Mouse (Mus musculus) CH12.LX (cell line): ENCODE results near the gene Krt20. TPM values are rescaled to one million over a fixed set of nuclear protein-coding genes. Genes with fewer than 3 reads are reported as not detected.

Experiments used
- DNase-seq: peaks from one replicate; pipeline ENCODE4 v3.0.0-alpha.2; 2013; ENCODE audit errors: extremely low read depth
- H3K27ac ChIP-seq: 2 replicates; pipeline ENCODE4 v1.5.1; 2012; ENCODE audit warnings: low read depth, mild to moderate bottlenecking, control low read depth, moderate library complexity; ENCODE audit not compliant: insufficient read depth
- H3K27me3 ChIP-seq: replicated peaks from 2 replicates; pipeline ENCODE3; 2012; ENCODE audit warnings: inconsistent platforms
- H3K36me3 ChIP-seq, 2 experiments: replicated peaks in 1 of 2; 2 replicates each; pipeline versions ENCODE3 to v1.6.1; 2012; ENCODE audit warnings: inconsistent platforms in 1 of 2, low read length in 1 of 2, mild to moderate bottlenecking in 1 of 2, mixed read lengths in 1 of 2, moderate library complexity in 1 of 2; ENCODE audit not compliant: control insufficient read depth in 1 of 2, insufficient read depth in 1 of 2
- H3K4me1 ChIP-seq, 2 experiments: 2 replicates each; pipeline ENCODE4 v1.6.1; 2012; ENCODE audit warnings: inconsistent platforms in 1 of 2, moderate library complexity in 1 of 2; ENCODE audit not compliant: insufficient read depth in 2 of 2, control insufficient read depth in 1 of 2
- H3K4me2 ChIP-seq: 2 replicates; pipeline ENCODE4 v1.6.1; 2012; ENCODE audit warnings: low read depth, mild to moderate bottlenecking, control low read depth; ENCODE audit not compliant: poor library complexity, insufficient read depth, severe bottlenecking
- H3K4me3 ChIP-seq, 3 experiments: fragments of 150-350 bp in 1 of 3; sonication (generic) in 1 of 3; replicated peaks in 1 of 3; 2 replicates each; pipeline versions ENCODE3 to v1.5.1; 2011 to 2012; ENCODE audit warnings: low read depth in 2 of 3, low read length in 2 of 3, mild to moderate bottlenecking in 2 of 3, moderate library complexity in 2 of 3, control low read depth in 1 of 3, improper control_type of control experiment in 1 of 3, inconsistent platforms in 1 of 3, mixed read lengths in 1 of 3; ENCODE audit not compliant: poor library complexity in 1 of 3
- H3K79me2 ChIP-seq: replicated peaks from 2 replicates; pipeline ENCODE4 v1.6.1; 2012; ENCODE audit warnings: mild to moderate bottlenecking, moderate library complexity; ENCODE audit not compliant: control insufficient read depth, poor library complexity, insufficient read depth, severe bottlenecking; ENCODE audit errors: extremely low read depth
- H3K9ac ChIP-seq: 2 replicates; pipeline ENCODE4 v1.6.1; 2012; ENCODE audit warnings: low read depth, mild to moderate bottlenecking, control low read depth, moderate library complexity; ENCODE audit not compliant: insufficient read depth
- H3K9me3 ChIP-seq: replicated peaks from 2 replicates; pipeline ENCODE3; 2012; ENCODE audit warnings: low read length, inconsistent platforms, mixed read lengths
- BHLHE40 ChIP-seq: IDR thresholded peaks from 2 replicates; pipeline ENCODE4 v1.6.1; 2011; ENCODE audit warnings: mild to moderate bottlenecking, low read depth, low read length, improper control_type of control experiment
- CHD2 ChIP-seq: IDR thresholded peaks from 2 replicates; pipeline ENCODE4 v1.6.1; 2011; ENCODE audit warnings: low read length, improper control_type of control experiment
- CTCF ChIP-seq, 2 experiments: IDR thresholded peaks in 1 of 2; conservative IDR thresholded peaks in 1 of 2; 2 replicates each; pipeline ENCODE4 v1.5.1; 2011 to 2012; ENCODE audit warnings: low read depth in 2 of 2, low read length in 2 of 2, improper control_type of control experiment in 1 of 2, inconsistent platforms in 1 of 2, mild to moderate bottlenecking in 1 of 2, moderate library complexity in 1 of 2
- E2F4 ChIP-seq: IDR thresholded peaks from 2 replicates; pipeline ENCODE4 v1.6.1; 2011; ENCODE audit warnings: low read depth, low read length, improper control_type of control experiment; ENCODE audit not compliant: insufficient replicate concordance
- ELF1 ChIP-seq: IDR thresholded peaks from 2 replicates; pipeline ENCODE4 v1.6.1; 2014; ENCODE audit warnings: low read depth, mild to moderate bottlenecking, inconsistent platforms, low read length, improper control_type of control experiment
- EP300 ChIP-seq: IDR thresholded peaks from 2 replicates; pipeline ENCODE4 v1.6.1; 2011; ENCODE audit warnings: low read length, improper control_type of control experiment
- GABPA ChIP-seq: IDR thresholded peaks from 2 replicates; pipeline ENCODE4 v1.6.1; 2012; ENCODE audit warnings: low read depth, low read length, improper control_type of control experiment, inconsistent platforms; ENCODE audit not compliant: insufficient replicate concordance
- HCFC1 ChIP-seq: IDR thresholded peaks from 2 replicates; pipeline ENCODE4 v1.6.1; 2012; ENCODE audit warnings: low read depth, mild to moderate bottlenecking, inconsistent platforms, low read length, improper control_type of control experiment
- MAFK ChIP-seq: IDR thresholded peaks from 2 replicates; pipeline ENCODE4 v1.6.1; 2011; ENCODE audit warnings: low read length, improper control_type of control experiment; ENCODE audit not compliant: insufficient replicate concordance
- MAZ ChIP-seq: IDR thresholded peaks from 2 replicates; pipeline ENCODE4 v1.6.1; 2012; ENCODE audit warnings: low read depth, mild to moderate bottlenecking, inconsistent platforms, low read length, improper control_type of control experiment, moderate library complexity
- POLR2A ChIP-seq: IDR thresholded peaks from 2 replicates; pipeline ENCODE4 v1.6.1; 2011; ENCODE audit warnings: low read depth, mild to moderate bottlenecking, improper control_type of control experiment, low read length
- POLR2AphosphoS2 ChIP-seq: IDR thresholded peaks from 2 replicates; pipeline ENCODE4 v1.6.1; 2011; ENCODE audit warnings: low read depth, low read length, improper control_type of control experiment
- RCOR1 ChIP-seq: conservative IDR thresholded peaks from 2 replicates; pipeline ENCODE4 v1.6.1; 2012; ENCODE audit warnings: low read depth, mild to moderate bottlenecking, inconsistent platforms, low read length, improper control_type of control experiment
- SIN3A ChIP-seq: IDR thresholded peaks from 2 replicates; pipeline ENCODE4 v1.6.1; 2012; ENCODE audit warnings: low read length, improper control_type of control experiment, inconsistent platforms
- TBP ChIP-seq: conservative IDR thresholded peaks from 2 replicates; pipeline ENCODE4 v1.6.1; 2011; ENCODE audit warnings: low read depth, low read length, improper control_type of control experiment
- USF1 ChIP-seq: IDR thresholded peaks from 2 replicates; pipeline ENCODE4 v1.6.1; 2014; ENCODE audit warnings: low read depth, mild to moderate bottlenecking, inconsistent platforms, low read length, improper control_type of control experiment
- USF2 ChIP-seq: conservative IDR thresholded peaks from 2 replicates; pipeline ENCODE4 v1.6.1; 2011; ENCODE audit warnings: low read depth, low read length, improper control_type of control experiment
- ZC3H11A ChIP-seq: IDR thresholded peaks from 2 replicates; pipeline ENCODE4 v1.6.1; 2012; ENCODE audit warnings: low read depth, mild to moderate bottlenecking, inconsistent platforms, low read length, improper control_type of control experiment
- ZKSCAN1 ChIP-seq: IDR thresholded peaks from 2 replicates; pipeline ENCODE4 v1.6.1; 2012; ENCODE audit warnings: low read depth, inconsistent platforms, low read length, improper control_type of control experiment, borderline replicate concordance
- ZNF384 ChIP-seq: IDR thresholded peaks from 2 replicates; pipeline ENCODE4 v1.6.1; 2012; ENCODE audit warnings: low read depth, low read length, improper control_type of control experiment, inconsistent platforms
- dilution Hi-C: fragments of 300-500 bp; cut with MboI; formaldehyde crosslinking; loops from 2 replicates; pipeline ENCODE4 v1.14.3; 2020; ENCODE audit warnings: low sequenced_read_pairs; ENCODE audit not compliant: extremely low pct_unique_long_range_greater_than_20kb, extremely low pct_ligation_motif_present
- in situ Hi-C: fragments of 300-500 bp; cut with MboI; formaldehyde crosslinking; loops from 3 replicates; pipeline ENCODE4 v1.14.3; 2019; ENCODE audit warnings: low sequenced_read_pairs, low pct_ligation_motif_present, low pct_unique_long_range_greater_than_20kb, mixed read lengths
- polyA plus RNA-seq: library from polyadenylated mRNA; unstranded; fragments of >175 nt; gene quantifications from 2 replicates; pipeline ENCODE4 v1.2.1, GENCODE M21; 2012; ENCODE audit warnings: low read depth; ENCODE audit not compliant: insufficient read length
- total RNA-seq, 2 experiments: library from RNA; depleted of rRNA; stranded (reverse); fragments of 300-350 nt in 1 of 2; fragments of >200 nt in 1 of 2; gene quantifications; 2 replicates each; pipeline ENCODE4 v1.2.3; 2012 to 2014

Krt20 gene
- total and polyA plus RNA-seq, 3 experiments, result not detected

- H3K27ac ChIP-seq, result no peak overlapping the region
- H3K4me3 ChIP-seq, result no peak overlapping the region
- no peaks in the 10 kb centered on the region for H3K9me3 ChIP-seq
- H3K4me1 ChIP-seq, result peaks cover 0 to 10% of the 10 kb centered on the region in 2 experiments; a peak in 2 of 4 replicates
- TF ChIP-seq SIN3A, result no peak
- no peak for TF ChIP-seq RCOR1
- no peak for TF ChIP-seq GABPA
- no peak for TF ChIP-seq ZNF384
- no peak overlapping the region for H3K4me2 ChIP-seq
- in situ Hi-C loops, result loop anchor here (25.0 kb wide), 1 partner anchor 896 kb away; no protein-coding TSS in a partner anchor
- no peak for DNase-seq
- no peak overlapping the region for H3K9ac ChIP-seq
- dilution Hi-C loops, result no loop called here
- no peaks in the 10 kb centered on the region for H3K79me2 ChIP-seq
- H3K36me3 ChIP-seq, result peaks cover 6 to 32% of the 10 kb centered on the region in 2 experiments
- H3K27me3 ChIP-seq, result peaks cover 3% of the 10 kb centered on the region
Measured at GRCm38 (mm10) chr11:99390866-99391265, 47.1 kb downstream of the Krt20 start.

DNA sequence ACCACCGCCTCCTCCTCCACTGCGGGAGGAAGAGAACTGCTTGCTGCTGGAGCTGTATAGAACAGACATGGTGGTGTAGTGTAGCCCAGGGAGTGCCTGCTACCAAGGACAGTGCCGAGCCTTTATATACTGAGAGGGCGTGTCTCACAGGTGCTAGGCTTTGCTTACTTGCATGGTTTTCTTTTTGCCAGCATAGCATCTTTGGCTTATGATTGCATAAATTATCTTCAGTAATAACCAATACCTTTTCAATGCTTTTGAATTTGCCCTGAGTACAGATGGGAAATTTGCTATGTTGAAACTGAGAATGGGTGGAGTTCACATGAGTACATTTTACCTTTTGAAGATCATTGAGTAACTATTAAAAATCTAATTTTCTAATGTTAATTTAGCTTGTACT, 48.7 kb downstream of the Krt20 start, which contains the start of gene Krt10:
Krt10 (minus strand) TSS at position 101 of the 400 bp plus-strand sequence.
- peaks cover 6 to 32% of the 10 kb centered on the region in 2 experiments for H3K36me3 ChIP-seq
- H3K9me3 ChIP-seq, result no peaks in the 10 kb centered on the region
- no peak for DNase-seq
- no peak within 1 kb of the TSS for H3K27ac ChIP-seq
- H3K27me3 ChIP-seq, result no peaks in the 10 kb centered on the region
- no peaks in the 10 kb centered on the region for H3K79me2 ChIP-seq
- dilution Hi-C loops (no loop called here), in situ Hi-C loops (loop anchor here (25.0 kb wide), 1 partner anchor 898 kb away; no protein-coding TSS in a partner anchor)
- H3K4me3 ChIP-seq, result no peak within 1 kb of the TSS
- H3K4me2 ChIP-seq, result no peak within 1 kb of the TSS
- no peak for TF ChIP-seq USF1
- no peak for TF ChIP-seq BHLHE40
- TF ChIP-seq TBP, result no peak
- no peak for TF ChIP-seq ZC3H11A
- TF ChIP-seq ELF1, result no peak
- no peak for TF ChIP-seq MAZ
- TF ChIP-seq POLR2AphosphoS2, result no peak
- TF ChIP-seq POLR2A, result no peak
- no peak for TF ChIP-seq CTCF (conservative IDR thresholded peaks at IDR 0.05 in 1 of 2, IDR thresholded peaks at IDR 0.05 in 1 of 2; ENCODE audit: low read depth in 2 of 2, low read length in 2 of 2)
- no peak for TF ChIP-seq E2F4
- no peak for TF ChIP-seq RCOR1
- no peak for TF ChIP-seq MAFK
- no peak for TF ChIP-seq USF2
- TF ChIP-seq EP300, result no peak
- no peak for TF ChIP-seq ZKSCAN1
- TF ChIP-seq CHD2, result no peak
- no peak for TF ChIP-seq ZNF384
- TF ChIP-seq HCFC1, result no peak
- peaks cover 3 to 17% of the 10 kb centered on the region in 2 experiments for H3K4me1 ChIP-seq
- no peak within 1 kb of the TSS for H3K9ac ChIP-seq
